Mouse (Mus musculus): ENCODE results near the gene Zfp768.
"Not testable (repeated sequence)": the region's sequence is repeated elsewhere in the genome, so short reads cannot be mapped to it uniquely, and the experiment has no call there.

Zfp768 gene

DNA sequence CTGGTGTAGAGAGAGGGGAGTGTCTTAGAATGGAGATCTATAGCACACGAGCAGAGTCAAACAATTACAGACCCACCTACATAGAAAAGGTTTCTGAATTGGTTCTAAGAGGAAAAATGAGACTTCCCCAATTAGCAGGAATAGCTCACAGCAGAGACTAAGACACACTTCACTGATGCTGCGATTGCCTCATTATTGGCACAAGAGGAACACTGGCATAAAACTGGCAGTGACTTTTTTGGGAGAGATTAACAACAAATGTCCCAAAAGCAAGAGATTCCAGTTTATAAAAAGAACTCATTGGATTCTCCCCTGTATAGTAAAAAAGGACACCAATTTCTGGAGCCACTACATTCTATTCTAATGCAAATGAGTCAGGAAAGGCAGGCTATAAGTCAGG, 12.5 kb upstream of the Zfp768 start:
- no peak for ATAC-seq (ENCODE audit: low TSS enrichment)

DNA sequence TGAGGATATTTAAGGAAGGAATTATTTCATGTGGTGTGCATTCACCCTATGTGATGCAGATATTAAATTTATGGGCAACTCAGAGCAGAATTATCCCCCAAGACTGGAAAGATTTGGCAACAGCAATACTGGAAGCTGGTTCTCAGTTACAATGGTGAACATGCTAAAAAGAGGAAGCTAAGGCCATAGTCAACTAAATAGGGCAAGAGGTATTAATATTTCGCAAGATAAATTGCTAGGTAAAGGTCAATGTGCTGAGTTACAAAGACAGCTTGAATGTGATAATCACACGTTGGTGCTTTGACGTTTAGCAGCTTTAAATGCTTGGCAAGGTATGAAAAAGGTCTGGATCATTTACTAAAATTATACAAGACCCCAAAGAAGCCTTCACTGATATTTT, 10.4 kb upstream of the Zfp768 start:
- no peak for ATAC-seq (ENCODE audit: low TSS enrichment)

DNA sequence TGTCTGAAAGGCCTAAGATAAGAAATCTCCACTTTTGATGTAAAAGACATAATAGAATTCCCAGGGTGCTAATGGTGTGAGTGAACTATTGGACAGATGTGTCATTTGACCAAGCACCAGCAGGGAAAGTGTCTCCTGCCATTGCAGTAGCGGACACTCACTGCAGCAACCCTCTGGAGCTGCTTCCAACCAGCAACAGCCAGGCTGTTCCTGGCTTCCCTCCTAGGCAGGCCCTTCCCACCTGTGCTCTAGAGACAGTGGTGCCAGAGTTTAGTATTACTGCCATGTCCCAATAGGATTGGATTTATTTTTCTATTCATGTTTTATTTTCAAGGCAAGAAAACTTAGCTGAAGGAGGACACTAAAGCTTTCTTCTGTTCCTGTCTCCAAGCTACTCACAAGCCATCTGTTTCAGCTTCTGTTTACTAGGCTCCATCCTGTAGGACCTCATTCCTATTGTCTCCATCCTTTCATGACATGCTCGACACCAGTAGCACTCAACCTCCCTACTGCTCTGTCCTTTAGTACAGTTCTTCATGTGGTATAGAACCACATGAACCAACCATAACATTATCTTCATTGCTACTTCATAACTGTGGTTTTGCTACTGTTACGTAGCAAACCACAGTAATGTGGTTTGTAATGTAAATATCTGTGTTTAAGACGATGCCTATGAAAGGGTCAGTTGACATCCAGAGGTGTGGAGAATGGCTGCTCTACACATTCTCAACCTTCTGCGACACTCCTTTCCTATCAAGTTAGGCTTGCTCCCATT, 6.0 kb upstream of the Zfp768 start:
- ATAC-seq (ENCODE audit: low TSS enrichment), result no peak

DNA sequence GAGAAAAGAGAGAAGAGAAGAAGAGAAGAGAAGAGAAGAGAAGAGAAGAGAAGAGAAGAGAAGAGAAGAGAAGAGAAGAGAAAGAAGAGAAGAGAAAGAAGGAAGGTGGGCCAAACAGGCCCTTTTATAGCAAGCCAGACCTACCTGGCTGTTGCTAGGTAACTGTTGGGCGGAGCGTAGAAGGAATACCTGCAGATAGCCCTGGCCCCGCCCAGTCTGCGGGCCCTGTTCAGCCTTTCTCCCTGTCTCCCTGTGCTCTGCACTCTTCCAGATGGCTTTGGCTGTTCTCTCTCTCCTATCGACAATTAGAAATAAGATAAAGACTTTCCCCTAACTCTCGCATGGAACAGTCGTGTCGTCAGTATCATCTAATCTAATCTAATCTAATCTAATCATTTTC, 1.3 kb upstream of the Zfp768 start:
- no peak for ATAC-seq (ENCODE audit: low TSS enrichment)

DNA sequence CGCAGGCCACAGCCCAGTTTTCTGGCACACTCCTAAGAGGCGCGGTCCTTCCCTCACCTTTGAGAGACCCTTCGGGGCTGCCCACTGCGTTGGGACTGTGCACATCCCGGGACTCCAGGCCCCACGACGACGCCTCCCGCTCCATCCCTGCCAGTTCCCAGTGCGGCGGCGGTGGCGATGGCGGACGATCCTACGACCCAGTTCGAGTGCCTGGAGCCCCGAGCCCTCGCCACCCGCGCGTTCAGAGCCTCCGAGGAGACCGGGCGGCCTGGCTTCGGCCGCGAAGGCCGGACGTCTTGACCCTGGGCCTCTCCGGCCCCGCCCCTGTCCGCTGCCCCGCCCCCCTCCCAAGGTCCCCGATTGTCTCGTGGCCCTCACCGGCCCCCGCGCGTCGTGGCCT, 297 bp downstream of the Zfp768 start:
- no peak; the same call in 1 of the 2 replicates for ATAC-seq (ENCODE audit: low TSS enrichment)

DNA sequence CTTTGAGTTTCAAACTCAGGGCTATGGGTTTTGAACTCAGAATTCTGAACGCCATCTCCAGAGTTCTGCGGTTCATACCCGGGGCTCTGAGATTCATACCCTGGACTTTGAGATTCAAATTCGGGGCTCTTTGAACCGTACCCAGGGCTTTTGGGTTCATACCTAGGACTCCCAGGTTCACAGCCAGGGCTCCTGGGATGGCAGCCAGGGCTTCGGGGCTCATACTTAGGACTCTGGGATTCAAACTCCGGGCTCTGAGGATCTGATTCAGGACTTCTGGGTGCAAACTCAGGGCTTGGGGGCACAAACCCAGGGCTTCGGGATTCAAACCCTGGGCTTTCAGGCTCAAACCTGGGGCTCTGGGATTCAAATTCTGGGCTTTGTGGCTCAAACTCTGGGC, 1.0 kb downstream of the Zfp768 start:
- ATAC-seq (ENCODE audit: low TSS enrichment), result no peak

DNA sequence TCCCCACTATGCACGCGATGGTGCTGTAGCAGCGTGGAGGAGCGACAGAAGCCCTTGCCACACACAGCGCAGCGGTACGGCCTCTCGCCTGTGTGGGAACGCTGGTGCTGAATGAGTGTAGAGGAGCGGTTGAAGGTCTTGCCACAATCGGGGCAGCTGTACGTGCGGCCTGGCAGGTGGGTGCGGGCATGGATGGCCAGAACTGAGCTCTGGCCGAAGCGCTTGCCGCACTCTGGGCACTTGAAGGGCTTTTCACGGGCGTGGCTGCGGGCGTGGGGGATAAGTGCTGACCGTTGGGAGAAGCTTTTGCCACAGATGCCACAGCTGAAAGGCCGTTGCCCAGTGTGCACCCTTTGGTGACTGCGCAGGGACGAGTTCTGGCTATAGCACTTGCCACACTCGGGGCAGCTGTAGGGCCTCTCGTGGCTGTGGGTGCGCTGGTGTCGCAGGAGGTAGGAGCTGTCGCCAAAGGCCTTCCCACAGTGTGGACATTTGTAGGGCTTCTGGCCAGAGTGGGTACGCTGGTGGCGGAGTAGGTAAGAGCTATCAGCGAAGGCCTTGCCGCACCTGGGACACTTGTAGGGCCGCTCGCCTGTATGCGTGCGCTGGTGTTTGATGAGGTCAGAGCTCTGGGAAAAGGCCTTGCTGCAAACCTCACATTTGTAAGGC, 1.9 kb downstream of the Zfp768 start:
- no peak for ATAC-seq (ENCODE audit: low TSS enrichment)

DNA sequence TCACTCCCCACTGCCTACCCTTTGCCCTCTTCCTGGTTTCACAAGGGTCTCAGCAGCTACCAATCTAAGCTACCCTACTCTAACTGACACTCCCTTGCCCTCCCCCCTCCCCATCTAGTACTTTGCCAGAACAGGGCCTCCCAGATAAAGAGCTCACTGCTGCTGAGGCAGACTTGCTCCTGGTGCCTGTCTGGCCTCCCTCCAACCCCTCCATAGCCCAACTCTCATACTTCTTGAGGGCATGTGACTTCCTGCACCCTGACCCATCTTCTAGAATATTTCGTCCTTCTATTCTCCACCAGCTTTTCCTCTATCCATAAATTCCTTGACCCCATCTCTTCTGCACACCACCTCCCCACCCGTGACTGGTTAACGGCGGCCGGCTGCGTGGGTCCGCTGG, 2.5 kb downstream of the Zfp768 start:
- no peak for ATAC-seq (ENCODE audit: low TSS enrichment)

DNA sequence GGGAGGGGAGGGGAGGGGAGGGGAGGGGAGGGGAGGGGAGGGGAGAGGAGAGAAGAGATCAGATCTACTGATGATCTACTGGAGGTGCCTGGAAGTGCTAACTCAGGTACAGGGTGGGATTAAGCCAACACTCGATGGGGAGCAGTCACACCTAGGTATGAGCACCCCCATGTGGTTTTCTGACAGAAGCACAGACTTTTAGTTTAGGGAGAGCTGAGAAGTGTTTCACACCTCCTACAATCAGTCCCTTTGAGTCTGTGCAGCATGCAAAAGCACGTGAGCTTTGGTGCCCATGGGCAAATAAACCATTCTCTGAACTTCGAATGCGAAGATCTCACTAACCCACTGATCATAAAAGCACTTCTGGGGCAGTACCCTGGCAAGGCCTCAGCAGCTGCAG, 3.1 kb downstream of the Zfp768 start:
- no peak for ATAC-seq (ENCODE audit: low TSS enrichment)

DNA sequence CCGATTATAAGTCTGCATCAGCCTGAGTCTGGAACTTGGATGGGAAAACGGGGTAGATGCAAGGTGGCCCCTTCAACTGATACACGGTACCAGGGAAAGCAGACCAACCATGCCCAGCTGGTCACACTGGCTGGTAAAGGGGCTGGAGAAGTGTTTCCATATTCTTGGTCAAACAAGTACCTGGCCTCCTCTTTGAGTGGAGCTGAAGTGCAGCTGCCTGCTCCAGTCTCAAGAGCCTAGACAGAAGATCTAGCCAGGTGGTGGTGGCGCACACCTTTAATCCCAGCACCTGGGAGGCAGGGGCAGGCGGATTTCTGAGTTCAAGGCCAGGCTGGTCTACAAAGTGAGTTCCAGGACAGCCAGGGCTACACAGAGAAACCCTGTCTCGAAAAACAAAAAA, 3.5 kb downstream of the Zfp768 start:
- not testable (repeated sequence) for ATAC-seq (ENCODE audit: low TSS enrichment)

DNA sequence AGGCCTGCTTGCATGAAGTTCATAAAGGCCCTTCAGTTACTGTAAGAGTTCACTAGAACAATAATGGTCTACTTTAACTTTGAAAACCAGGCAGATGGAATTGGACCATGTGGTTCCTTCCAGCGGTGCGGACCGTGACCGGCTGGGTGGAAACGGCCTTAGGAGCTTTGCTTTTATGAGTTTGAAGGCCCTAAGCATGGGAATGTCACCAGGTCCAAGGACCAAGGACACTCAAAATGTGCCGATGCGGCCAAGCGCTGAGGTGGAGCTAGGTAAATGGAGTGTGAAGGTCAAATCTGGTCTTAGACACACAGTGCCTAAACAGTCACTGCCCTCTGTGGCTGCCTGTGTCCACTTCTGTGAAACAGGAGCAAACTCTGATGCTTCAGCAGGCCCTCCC, 4.0 kb downstream of the Zfp768 start:
- no peak for ATAC-seq (ENCODE audit: low TSS enrichment)

DNA sequence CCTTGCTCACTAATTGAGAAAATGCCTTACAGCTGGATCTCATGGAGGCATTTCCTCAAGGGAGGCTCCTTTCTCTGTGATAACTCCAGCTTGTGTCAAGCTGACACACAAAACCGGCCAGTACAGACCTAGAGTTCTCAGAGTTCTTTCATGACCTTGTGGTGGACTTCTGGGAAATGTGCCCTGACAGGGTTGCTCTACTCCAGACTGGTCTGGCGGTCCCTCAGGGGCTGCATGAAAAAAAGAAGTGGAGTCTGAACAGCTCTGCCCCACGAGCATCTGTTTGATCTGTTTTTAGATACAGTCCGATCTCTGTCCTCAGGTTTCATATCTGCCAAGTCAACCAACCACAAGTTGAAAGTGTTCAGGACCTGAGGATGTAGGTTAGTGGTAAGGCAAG, 7.8 kb downstream of the Zfp768 start:
- ATAC-seq (ENCODE audit: low TSS enrichment), result no peak

DNA sequence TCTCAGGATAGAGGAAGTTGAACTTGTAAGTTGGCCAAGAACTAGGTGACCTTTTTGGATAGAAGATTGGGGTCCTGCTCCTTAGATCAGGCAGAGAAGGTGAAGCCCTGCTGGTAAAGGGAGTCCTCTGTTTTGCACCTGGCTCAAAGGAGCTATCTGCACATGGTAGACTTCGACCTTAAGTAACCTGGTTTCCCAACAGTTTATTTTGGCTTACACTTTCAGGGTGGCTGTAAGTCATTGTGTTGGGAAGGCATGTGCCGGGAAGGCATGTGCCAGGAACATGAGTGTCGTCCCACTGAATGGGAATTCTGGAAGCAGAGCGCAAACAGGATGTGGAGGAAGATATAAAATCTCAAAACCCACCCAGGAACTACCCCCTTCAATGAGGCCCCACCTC, 9.8 kb downstream of the Zfp768 start:
- no peak for ATAC-seq (ENCODE audit: low TSS enrichment)

DNA sequence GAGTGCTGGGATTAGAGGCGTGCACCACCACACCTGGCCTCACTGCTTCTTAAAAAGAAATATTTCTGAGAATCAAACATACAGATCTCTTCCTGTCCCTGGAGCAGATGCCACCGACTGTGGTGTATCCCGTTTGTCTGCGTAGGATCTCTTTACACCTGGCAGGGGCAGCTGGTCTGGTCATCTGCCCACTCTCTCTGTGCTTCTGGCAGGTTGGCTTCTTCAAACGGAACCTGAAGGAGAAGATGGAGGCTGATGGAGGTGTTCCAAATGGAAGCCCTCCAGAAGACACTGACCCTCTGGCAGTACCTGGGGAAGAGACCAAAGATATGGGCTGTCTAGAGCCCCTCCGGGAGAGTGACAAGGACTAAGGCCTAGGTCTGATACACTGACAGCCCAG, 12.1 kb downstream of the Zfp768 start:
- no peak for ATAC-seq (ENCODE audit: low TSS enrichment)

DNA sequence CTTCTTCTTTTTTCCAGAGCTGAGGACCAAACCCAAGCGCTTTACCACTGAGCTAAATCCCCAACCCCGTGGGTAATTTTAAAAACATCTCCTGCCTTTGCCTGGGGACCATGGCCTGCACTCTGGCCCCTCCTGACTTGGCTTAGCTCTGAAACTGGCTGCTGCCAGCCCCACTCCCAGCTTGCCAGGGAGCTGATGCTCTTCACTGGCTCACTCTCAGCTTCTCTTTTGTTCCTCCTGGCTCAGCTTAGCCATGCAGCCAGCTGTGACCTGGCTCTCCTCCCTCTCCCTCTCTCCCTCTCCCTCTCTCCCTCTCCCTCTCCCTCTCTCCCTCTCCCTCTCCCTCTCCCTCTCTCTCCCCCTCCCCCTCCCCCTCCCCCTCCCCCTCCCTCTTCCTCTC, 18.7 kb downstream of the Zfp768 start:
- peak; percentile 55 for ATAC-seq (ENCODE audit: low TSS enrichment)

DNA sequence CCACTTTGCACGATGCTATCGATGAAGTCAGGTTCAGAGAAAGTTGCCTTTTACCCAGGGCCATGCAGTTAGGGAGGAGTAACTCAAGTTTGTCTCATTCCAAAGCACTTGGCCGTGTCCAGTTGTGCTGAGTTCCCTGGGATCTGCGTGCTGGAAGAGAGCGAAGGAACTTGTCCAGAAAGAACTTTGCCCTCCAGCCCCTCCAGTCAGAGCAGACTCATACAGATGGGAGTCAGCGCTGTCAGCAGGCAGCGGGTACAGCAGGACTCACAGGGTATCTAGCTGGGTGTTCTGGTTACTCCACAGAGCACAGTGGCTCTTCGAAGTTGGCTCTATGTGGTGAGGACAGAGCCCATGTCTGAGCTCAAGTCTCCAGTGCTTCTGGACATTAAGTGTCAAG, 19.8 kb downstream of the Zfp768 start:
- ATAC-seq (ENCODE audit: low TSS enrichment), result no peak

DNA sequence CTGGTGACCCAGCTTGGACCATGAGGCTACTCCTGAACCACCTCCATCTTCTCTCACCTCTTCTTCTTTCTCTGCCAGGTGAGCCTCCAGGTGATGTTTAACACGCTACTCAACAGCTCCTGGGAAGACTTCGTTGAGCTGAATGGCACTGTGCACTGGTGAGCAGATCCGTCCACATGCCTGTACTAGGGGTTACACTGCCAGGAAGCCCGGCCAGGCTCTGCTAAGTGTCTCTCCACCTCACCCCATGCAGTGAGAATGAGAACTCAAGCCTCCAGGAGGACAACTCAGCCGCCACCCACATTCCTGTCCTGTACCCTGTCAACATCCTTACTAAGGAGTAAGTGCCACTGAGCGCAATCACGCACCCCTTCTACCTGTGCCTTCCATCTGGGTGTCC, 20.4 kb downstream of the Zfp768 start:
- ATAC-seq (ENCODE audit: low TSS enrichment), result no peak

DNA sequence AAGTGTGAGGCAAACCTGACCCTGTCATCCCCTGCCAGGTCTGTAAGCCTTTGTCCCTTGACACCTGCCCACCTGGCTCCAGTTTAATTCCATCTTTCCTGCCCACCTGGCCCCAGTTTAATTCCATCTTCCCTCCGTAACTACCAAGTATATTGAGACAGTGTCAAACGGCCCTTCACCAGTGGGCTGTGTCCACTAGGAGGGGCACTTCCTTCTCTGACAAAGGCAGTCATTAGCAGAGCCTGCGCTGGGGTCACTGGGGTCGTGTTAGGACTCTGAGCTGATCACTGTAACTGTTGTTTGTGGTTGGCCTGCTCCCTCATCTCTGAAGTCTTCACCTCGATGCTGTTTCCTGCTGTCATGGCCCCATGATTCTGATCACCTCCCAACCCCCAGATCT, 23.3 kb downstream of the Zfp768 start:
- no peak for ATAC-seq (ENCODE audit: low TSS enrichment)

DNA sequence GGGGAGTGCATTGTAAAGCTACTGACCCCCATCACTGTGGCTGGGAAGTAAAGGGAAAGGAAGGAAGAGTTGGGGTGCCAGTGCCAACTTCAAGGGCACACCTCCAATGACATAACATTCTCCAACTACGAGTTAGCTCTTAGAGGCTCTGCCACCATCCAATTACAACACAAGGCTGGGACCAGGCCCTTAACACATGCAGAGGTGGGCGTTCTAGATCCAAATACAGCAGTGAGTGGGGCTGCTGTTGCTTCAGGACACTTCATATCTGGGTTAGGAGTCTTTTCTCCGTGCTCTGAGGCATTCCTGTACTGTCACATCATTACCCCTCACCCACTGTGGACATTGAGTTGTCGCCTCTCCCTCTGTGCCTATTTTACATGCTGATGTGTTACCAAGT, 24.3 kb downstream of the Zfp768 start:
- peak; percentile 80; the same call in 1 of the 2 replicates for ATAC-seq (ENCODE audit: low TSS enrichment)

DNA sequence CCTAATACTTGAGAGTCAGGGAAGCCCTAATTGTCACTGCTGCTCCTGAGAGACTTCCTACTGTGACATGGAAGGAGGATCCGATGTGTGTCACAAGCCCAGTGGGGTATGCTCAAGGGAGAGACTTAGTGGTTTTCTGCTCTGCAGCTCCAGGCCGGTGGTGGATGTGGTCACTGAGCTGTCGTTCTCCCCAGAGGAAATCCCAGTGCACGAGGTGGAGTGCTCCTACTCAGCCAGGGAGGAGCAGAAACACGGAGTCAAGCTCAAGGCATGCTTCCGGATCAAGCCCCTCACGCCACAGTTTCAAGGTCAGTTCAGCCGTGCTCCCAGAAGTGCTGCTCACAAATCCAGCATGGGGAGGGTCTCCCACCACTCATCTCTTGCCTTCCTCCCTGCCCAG, 31.5 kb downstream of the Zfp768 start:
- ATAC-seq (ENCODE audit: low TSS enrichment), result no peak

DNA sequence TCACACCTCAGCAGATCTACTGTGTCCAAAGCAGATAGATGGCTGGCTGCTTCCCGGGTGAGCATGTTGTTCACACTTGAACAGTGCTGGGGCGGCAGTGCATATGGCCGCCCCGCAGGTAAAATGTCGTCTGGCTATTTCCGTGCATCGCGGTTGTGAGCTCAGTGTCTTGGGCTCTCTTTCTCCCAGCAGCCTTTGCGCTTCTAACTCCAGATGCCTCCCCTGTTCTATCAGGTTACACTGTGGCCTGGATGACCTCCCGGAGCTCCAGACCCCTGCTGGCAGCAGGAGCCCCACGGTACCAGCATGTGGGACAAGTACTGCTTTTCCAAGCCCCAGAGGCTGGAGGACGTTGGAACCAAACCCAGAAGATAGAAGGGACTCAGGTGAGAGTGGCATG, 35.4 kb downstream of the Zfp768 start:
- ATAC-seq (ENCODE audit: low TSS enrichment), result no peak

DNA sequence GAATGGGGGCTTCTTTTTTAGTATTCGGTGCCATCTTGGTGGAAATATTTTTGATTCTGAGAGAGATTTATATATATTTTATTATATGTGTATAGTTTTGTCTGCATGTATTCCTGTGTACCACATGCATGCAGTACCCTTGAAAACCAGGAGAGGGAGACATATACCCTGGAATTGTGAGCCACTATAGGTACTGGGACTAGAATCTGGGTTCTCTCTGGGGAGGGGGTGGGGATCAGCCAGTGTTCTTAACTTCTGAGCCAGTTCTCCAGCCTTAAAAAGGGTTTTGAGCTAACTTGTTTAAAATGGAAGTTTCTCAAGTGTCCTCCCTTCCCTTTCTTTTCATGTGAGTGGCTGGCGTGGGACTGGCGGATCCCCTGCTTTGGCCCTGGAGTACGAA, 36.5 kb downstream of the Zfp768 start:
- peak; percentile 34; the same call in 1 of the 2 replicates for ATAC-seq (ENCODE audit: low TSS enrichment)

DNA sequence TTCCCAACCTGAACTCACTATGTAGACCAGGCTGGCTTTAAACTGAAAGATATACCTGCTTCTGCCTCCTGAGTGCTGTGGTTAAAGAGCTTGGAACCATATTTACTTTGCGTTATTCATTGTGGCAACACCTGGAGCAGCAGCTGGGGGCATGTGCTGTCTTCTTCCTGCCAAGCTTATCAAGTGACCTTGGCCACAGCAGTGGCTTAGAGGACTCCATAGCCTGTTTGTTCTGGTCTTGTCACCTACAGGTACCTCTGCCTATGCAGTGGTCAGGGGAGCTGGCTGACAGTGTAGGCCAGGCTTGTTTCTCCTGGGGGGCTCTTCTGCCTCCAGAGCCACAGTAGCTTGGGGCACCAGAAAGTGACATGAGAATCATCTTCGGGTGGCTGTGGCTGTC, 37.0 kb downstream of the Zfp768 start:
- ATAC-seq (ENCODE audit: low TSS enrichment), result no peak

Data from frontal cortex, adult (tissue).